Mouse (Mus musculus) liver (tissue): ENCODE measurements around the gene Vgll4.

Source experiments
- DNase-seq: peaks from one replicate; pipeline ENCODE4 v3.0.0-alpha.2; 2020; ENCODE audit warnings: mixed read lengths

Gene Vgll4

GRCm38 (mm10) chr6:114972988-114973387, 3.2 kb upstream of the Vgll4 start:
- no peak for DNase-seq

- DNase-seq, result peak; percentile 10
These were observed 1.1 kb upstream of the Vgll4 start for GRCm38 (mm10) chr6:114970895-114971294.

GRCm38 (mm10) chr6:114970386-114970785, 592 bp upstream of the Vgll4 start:
- no peak for DNase-seq

GRCm38 (mm10) chr6:114968361-114969212, 1.2 kb downstream of the Vgll4 start:
- peak; percentile 70 for DNase-seq

- no peak for DNase-seq
These were observed 2.2 kb downstream of the Vgll4 start for GRCm38 (mm10) chr6:114967623-114968022.

GRCm38 (mm10) chr6:114966396-114967154, 3.2 kb downstream of the Vgll4 start:
- DNase-seq, result no peak

- no peak for DNase-seq
These were observed 4.0 kb downstream of the Vgll4 start for GRCm38 (mm10) chr6:114965802-114966201.

GRCm38 (mm10) chr6:114965396-114965795, 4.4 kb downstream of the Vgll4 start:
- no peak for DNase-seq

GRCm38 (mm10) chr6:114964235-114964634, 5.6 kb downstream of the Vgll4 start:
- no peak for DNase-seq

GRCm38 (mm10) chr6:114963636-114964035, 6.2 kb downstream of the Vgll4 start:
- DNase-seq, result no peak

- DNase-seq, result no peak
These were observed 8.3 kb downstream of the Vgll4 start for GRCm38 (mm10) chr6:114961276-114962068.

- no peak for DNase-seq
These were observed 10.8 kb downstream of the Vgll4 start for GRCm38 (mm10) chr6:114959012-114959398.

- DNase-seq, result no peak
These were observed 11.4 kb downstream of the Vgll4 start for GRCm38 (mm10) chr6:114958249-114959011.

- no peak for DNase-seq
These were observed 12.0 kb downstream of the Vgll4 start for GRCm38 (mm10) chr6:114957756-114958155.

GRCm38 (mm10) chr6:114954496-114954895, 15.3 kb downstream of the Vgll4 start:
- DNase-seq, result no peak

- DNase-seq, result no peak
These were observed 16.2 kb downstream of the Vgll4 start for GRCm38 (mm10) chr6:114953601-114954000.

- no peak for DNase-seq
These were observed 17.4 kb downstream of the Vgll4 start for GRCm38 (mm10) chr6:114952356-114952755.

GRCm38 (mm10) chr6:114944456-114945438, 25.0 kb downstream of the Vgll4 start:
- no peak for DNase-seq

GRCm38 (mm10) chr6:114941201-114941849, 28.5 kb downstream of the Vgll4 start:
- no peak for DNase-seq

- DNase-seq, result no peak
These were observed 30.1 kb downstream of the Vgll4 start for GRCm38 (mm10) chr6:114939666-114940065.

- no peak for DNase-seq
These were observed 32.9 kb downstream of the Vgll4 start for GRCm38 (mm10) chr6:114936941-114937313.
